ENCODE assay signal across 17 mouse cellular contexts in the genomic region with DNA sequence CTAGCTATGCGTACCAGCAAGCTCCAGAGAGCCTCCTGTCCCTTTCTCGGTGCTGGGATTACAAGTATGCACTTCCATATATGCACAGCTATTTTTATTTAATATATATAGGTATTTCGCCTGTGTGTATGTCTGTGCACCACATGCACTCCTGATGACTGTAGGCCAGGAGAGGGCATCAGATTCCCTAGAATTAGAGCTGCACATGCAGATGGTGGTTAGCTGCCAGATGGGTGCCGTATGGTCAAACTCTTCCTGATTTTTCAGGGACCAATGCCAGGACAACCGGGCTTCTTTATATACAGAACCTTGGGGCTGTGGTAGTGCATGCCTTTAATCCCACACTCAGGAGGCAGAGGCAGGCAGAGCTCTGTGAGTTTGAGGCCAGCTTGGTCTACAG. TPM values are rescaled to one million over a fixed set of nuclear protein-coding genes. Genes with fewer than 3 reads are reported as not detected.
DNase-seq lines count a peak whose midpoint lies in the region; ATAC-seq and TF ChIP-seq lines count a peak whose summit lies in the region.
"Had no signal": no experiment of that assay in that cellular context is flagged by ENCODE, and none has a peak within 500 bp of the region (broad histone marks: within the 10 kb centered on the region; RNA-seq: fewer than 3 reads in every experiment).

No protein-coding gene starts in this region.

- no peak overlapping the region for H3K4me3 ChIP-seq in forebrain, postnatal 0 days (ENCODE audit: low read depth, low read length)
- H3K4me3 ChIP-seq in forebrain, embryonic 11.5 days (ENCODE audit: low read depth, low read length) = no peak overlapping the region
- no peak overlapping the region for H3K4me3 ChIP-seq in kidney, postnatal 0 days (replicated peaks; ENCODE audit: low read depth, low read length)
- H3K4me3 ChIP-seq in kidney, embryonic 14.5 days (ENCODE audit: low read length) = no peak overlapping the region
- H3K4me3 ChIP-seq in MEL (ENCODE audit: control insufficient read depth in 1 of 2, insufficient read depth in 1 of 2, low read depth in 2 of 2, low read length in 2 of 2) = no peak overlapping the region
- H3K4me3 ChIP-seq: heart, embryonic 12.5 days; limb, embryonic 12.5 days; midbrain, embryonic 12.5 days had no signal

- TF ChIP-seq EP300 in MEL (IDR thresholded peaks at IDR 0.05; ENCODE audit: low read depth in 1 of 2, low read length in 2 of 2) = no peak

- H3K9me3 ChIP-seq in forebrain, postnatal 0 days (ENCODE audit: low read length) = no peaks in the 10 kb centered on the region
- no peaks in the 10 kb centered on the region for H3K9me3 ChIP-seq in forebrain, embryonic 11.5 days (ENCODE audit: control insufficient read depth, low read length)
- no peaks in the 10 kb centered on the region for H3K9me3 ChIP-seq in kidney, postnatal 0 days (replicated peaks; ENCODE audit: low read length)
- no peaks in the 10 kb centered on the region for H3K9me3 ChIP-seq in kidney, embryonic 14.5 days (ENCODE audit: control insufficient read depth, low read length)
- no peaks in the 10 kb centered on the region for H3K9me3 ChIP-seq in MEL (replicated peaks; ENCODE audit: insufficient read depth, low read length)
- H3K9me3 ChIP-seq: heart, embryonic 12.5 days; limb, embryonic 12.5 days; midbrain, embryonic 12.5 days had no signal

- no peaks in the 10 kb centered on the region for H3K27me3 ChIP-seq in forebrain, postnatal 0 days (ENCODE audit: insufficient read depth, low read length)
- no peaks in the 10 kb centered on the region for H3K27me3 ChIP-seq in forebrain, embryonic 11.5 days (ENCODE audit: control insufficient read depth, insufficient read depth, low read length)
- no peaks in the 10 kb centered on the region for H3K27me3 ChIP-seq in kidney, postnatal 0 days (ENCODE audit: insufficient read depth, low read length)
- H3K27me3 ChIP-seq in kidney, embryonic 14.5 days (ENCODE audit: control insufficient read depth, insufficient read depth, low read length) = no peaks in the 10 kb centered on the region
- no peaks in the 10 kb centered on the region for H3K27me3 ChIP-seq in MEL (ENCODE audit: control insufficient read depth in 1 of 2, insufficient read depth in 2 of 2, low read length in 2 of 2)
- H3K27me3 ChIP-seq: heart, embryonic 12.5 days; limb, embryonic 12.5 days; midbrain, embryonic 12.5 days had no signal

- no peak overlapping the region for H3K9ac ChIP-seq in forebrain, postnatal 0 days
- H3K9ac ChIP-seq in forebrain, embryonic 11.5 days (ENCODE audit: low read length) = no peak overlapping the region
- H3K9ac ChIP-seq in kidney, postnatal 0 days (ENCODE audit: low read depth, low read length) = no peak overlapping the region
- H3K9ac ChIP-seq in kidney, embryonic 14.5 days (ENCODE audit: low read depth, low read length) = no peak overlapping the region
- H3K9ac ChIP-seq in MEL (ENCODE audit: control insufficient read depth, low read depth, low read length, poor library complexity, severe bottlenecking) = no peak overlapping the region
- H3K9ac ChIP-seq: heart, embryonic 12.5 days; limb, embryonic 12.5 days; midbrain, embryonic 12.5 days had no signal

- peaks cover 18% of the 10 kb centered on the region for H3K36me3 ChIP-seq in forebrain, postnatal 0 days (ENCODE audit: insufficient read depth)
- peaks cover 2% of the 10 kb centered on the region; the same call in 1 of the 2 replicates for H3K36me3 ChIP-seq in forebrain, embryonic 11.5 days (ENCODE audit: control insufficient read depth, insufficient read depth, low read length)
- H3K36me3 ChIP-seq in kidney, postnatal 0 days (ENCODE audit: insufficient read depth, low read length) = peaks cover 6% of the 10 kb centered on the region
- H3K36me3 ChIP-seq in kidney, embryonic 14.5 days (ENCODE audit: control insufficient read depth, insufficient read depth, low read length) = peaks cover 19% of the 10 kb centered on the region
- no peaks in the 10 kb centered on the region; a peak in 1 of 4 replicates for H3K36me3 ChIP-seq in MEL (ENCODE audit: control insufficient read depth in 1 of 2, insufficient read depth in 2 of 2, low read length in 2 of 2)

- no peaks in the 10 kb centered on the region for H3K79me2 ChIP-seq in MEL (ENCODE audit: control insufficient read depth, insufficient read depth, low read length, poor library complexity)

- no peak overlapping the region for H3K27ac ChIP-seq in forebrain, postnatal 0 days (ENCODE audit: low read depth, low read length)
- no peak overlapping the region for H3K27ac ChIP-seq in forebrain, embryonic 11.5 days (ENCODE audit: low read depth, low read length)
- no peak overlapping the region for H3K27ac ChIP-seq in kidney, postnatal 0 days
- no peak overlapping the region for H3K27ac ChIP-seq in kidney, embryonic 14.5 days (ENCODE audit: low read depth, low read length)
- no peak overlapping the region for H3K27ac ChIP-seq in MEL (ENCODE audit: control insufficient read depth, low read depth, low read length)
- H3K27ac ChIP-seq: macrophage; midbrain, embryonic 12.5 days had no signal

- ATAC-seq in forebrain, postnatal 0 days = no peak
- ATAC-seq in forebrain, embryonic 11.5 days (replicated peaks; ENCODE audit: low FRiP score) = no peak
- no peak for ATAC-seq in kidney, postnatal 0 days (replicated peaks; ENCODE audit: low FRiP score, low read depth)
- no peak for ATAC-seq in kidney, embryonic 14.5 days (ENCODE audit: low FRiP score, low TSS enrichment)
- ATAC-seq: activated CD4-positive, CD25-positive, alpha-beta regulatory T cell, adult 4 months had no signal

- H3K4me2 ChIP-seq in forebrain, postnatal 0 days (ENCODE audit: low read depth) = no peak overlapping the region
- H3K4me2 ChIP-seq in forebrain, embryonic 11.5 days (ENCODE audit: low read depth, low read length, severe bottlenecking) = no peak overlapping the region
- H3K4me2 ChIP-seq in kidney, postnatal 0 days (ENCODE audit: low read length) = no peak overlapping the region
- H3K4me2 ChIP-seq in kidney, embryonic 14.5 days (replicated peaks; ENCODE audit: low read depth, low read length) = no peak overlapping the region
- H3K4me2 ChIP-seq: heart, embryonic 12.5 days; limb, embryonic 12.5 days; midbrain, embryonic 12.5 days had no signal

- DNase-seq in forebrain, postnatal 0 days = no peak
- DNase-seq in forebrain, embryonic 11.5 days (ENCODE audit: low spot score) = no peak
- no peak for DNase-seq in kidney, postnatal 0 days (ENCODE audit: low spot score)
- DNase-seq in MEL (ENCODE audit: low read depth, low spot score) = no peak
- DNase-seq in cerebellum, postnatal 25 days = peak; percentile 8 to 29
- no peak for DNase-seq in spleen, postnatal 14 days (ENCODE audit: low spot score in 2 of 2)
- DNase-seq: adrenal gland, postnatal 25 days; gastrocnemius, postnatal 14 days; kidney, adult 18-20 months; lung, adult 18-20 months; right cerebral cortex, adult 18-20 months had no signal

- TF ChIP-seq CTCF in forebrain, postnatal 0 days (IDR thresholded peaks at IDR 0.05; ENCODE audit: low read depth) = peak; percentile 10; the same call in 1 of the 2 replicates
- peak; percentile 15; the same call in 1 of the 2 replicates for TF ChIP-seq CTCF in kidney, postnatal 0 days (IDR thresholded peaks at IDR 0.05; ENCODE audit: low read depth)
- TF ChIP-seq CTCF in MEL (IDR thresholded peaks at IDR 0.05 in 2 of 3, conservative IDR thresholded peaks at IDR 0.05 in 1 of 3; ENCODE audit: control insufficient read depth in 1 of 3, insufficient read depth in 1 of 3, low read depth in 2 of 3, low read length in 3 of 3, poor library complexity in 1 of 3, severe bottlenecking in 1 of 3) = no peak; a peak in 1 of 6 replicates

- no peaks in the 10 kb centered on the region for H3K4me1 ChIP-seq in forebrain, postnatal 0 days (ENCODE audit: insufficient read depth)
- no peaks in the 10 kb centered on the region for H3K4me1 ChIP-seq in forebrain, embryonic 11.5 days (replicated peaks; ENCODE audit: control insufficient read depth, insufficient read depth, low read length)
- H3K4me1 ChIP-seq in kidney, postnatal 0 days (replicated peaks; ENCODE audit: insufficient read depth, low read length) = no peaks in the 10 kb centered on the region
- no peaks in the 10 kb centered on the region for H3K4me1 ChIP-seq in kidney, embryonic 14.5 days (ENCODE audit: control insufficient read depth, insufficient read depth, low read length)
- no peaks in the 10 kb centered on the region for H3K4me1 ChIP-seq in MEL (ENCODE audit: control insufficient read depth in 1 of 2, insufficient read depth in 2 of 2, low read length in 2 of 2)
- H3K4me1 ChIP-seq: heart, embryonic 12.5 days; midbrain, embryonic 12.5 days had no signal

- no peak; the same call in none of the 2 replicates for TF ChIP-seq RAD21 in MEL (IDR thresholded peaks at IDR 0.05; ENCODE audit: low read depth, low read length)

- 81% methylated on average over 5 of the region's 5 CpGs for WGBS in forebrain, postnatal 0 days
- 92% methylated on average over 5 of the region's 5 CpGs for WGBS in forebrain, embryonic 11.5 days
- WGBS in kidney, postnatal 0 days = 95% methylated on average over 5 of the region's 5 CpGs
- 92% methylated on average over 5 of the region's 5 CpGs for WGBS in kidney, embryonic 14.5 days

- TF ChIP-seq POLR2A in MEL (IDR thresholded peaks at IDR 0.05; ENCODE audit: control insufficient read depth in 1 of 2, insufficient read depth in 1 of 2, low read depth in 1 of 2, low read length in 2 of 2, poor library complexity in 1 of 2) = no peak

RNA-seq across cellular contexts. Expression of gene Tes3-ps, which starts 24.1 kb away (rescaled TPM):
- 0.31 and 0.67 TPM in 2 replicates for total RNA-seq in forebrain, postnatal 0 days (2014; rRNA removed)
- 0.49 and 0.56 TPM in 2 replicates for polyA plus RNA-seq in forebrain, postnatal 0 days (2015; fragmentation: Nextera tagmentation; extraction: Ambion mirVana)
- polyA plus RNA-seq in forebrain, embryonic 11.5 days (2014; fragmentation: Nextera tagmentation; extraction: Ambion mirVana) = 1.2 and 1.5 TPM in 2 replicates
- polyA plus RNA-seq in kidney, postnatal 0 days (2015; fragmentation: Nextera tagmentation; extraction: Ambion mirVana) = 0.54 and 0.66 TPM in 2 replicates
- polyA plus RNA-seq in kidney, embryonic 14.5 days (2014; fragmentation: Nextera tagmentation; extraction: Ambion mirVana) = 1.1 and 1.6 TPM in 2 replicates
- 0.26 and 0.31 TPM in 2 replicates for total RNA-seq in MEL (2012; rRNA removed)
- under 1 TPM in 1 of 2 experiments, not detected in 1; 0.68 TPM for polyA plus RNA-seq in MEL (2012; ENCODE audit: insufficient read depth in 1 of 2, insufficient read length in 2 of 2, low read depth in 1 of 2, low replicate concordance in 2 of 2, missing spikeins in 1 of 2)

RNA-seq across cellular contexts. Expression of gene Ecm2, which starts 35.6 kb away (rescaled TPM):
- 2.0 TPM in 2 replicates for total RNA-seq in forebrain, postnatal 0 days (2014; rRNA removed)
- polyA plus RNA-seq in forebrain, postnatal 0 days (2015; fragmentation: Nextera tagmentation; extraction: Ambion mirVana) = 1.0 and 1.8 TPM in 2 replicates
- polyA plus RNA-seq in forebrain, embryonic 11.5 days (2014; fragmentation: Nextera tagmentation; extraction: Ambion mirVana) = 0.76 and 0.80 TPM in 2 replicates
- 2.5 TPM in 2 replicates for polyA plus RNA-seq in kidney, postnatal 0 days (2015; fragmentation: Nextera tagmentation; extraction: Ambion mirVana)
- 0.61 and 0.93 TPM in 2 replicates for polyA plus RNA-seq in kidney, embryonic 14.5 days (2014; fragmentation: Nextera tagmentation; extraction: Ambion mirVana)
- total RNA-seq in MEL (2012; rRNA removed) = 0.04 and 0.07 TPM in 2 replicates
- under 1 TPM in 1 of 2 experiments, not detected in 1; 0.08 TPM for polyA plus RNA-seq in MEL (2012; ENCODE audit: insufficient read depth in 1 of 2, insufficient read length in 2 of 2, low read depth in 1 of 2, low replicate concordance in 2 of 2, missing spikeins in 1 of 2)
- polyA plus RNA-seq: macrophage had no signal

RNA-seq across cellular contexts. Expression of gene Ippk, which starts 48.0 kb away (rescaled TPM):
- 15.0 and 15.9 TPM in 2 replicates for total RNA-seq in forebrain, postnatal 0 days (2014; rRNA removed)
- 11.0 and 11.7 TPM in 2 replicates for polyA plus RNA-seq in forebrain, postnatal 0 days (2015; fragmentation: Nextera tagmentation; extraction: Ambion mirVana)
- 16.6 and 16.9 TPM in 2 replicates for polyA plus RNA-seq in forebrain, embryonic 11.5 days (2014; fragmentation: Nextera tagmentation; extraction: Ambion mirVana)
- 13.5 and 14.3 TPM in 2 replicates for polyA plus RNA-seq in kidney, postnatal 0 days (2015; fragmentation: Nextera tagmentation; extraction: Ambion mirVana)
- polyA plus RNA-seq in kidney, embryonic 14.5 days (2014; fragmentation: Nextera tagmentation; extraction: Ambion mirVana) = 8.0 and 16.8 TPM in 2 replicates
- 18.5 and 19.6 TPM in 2 replicates for total RNA-seq in MEL (2012; rRNA removed)
- 10 to 100 TPM in 1 of 2 experiments, not detected in 1; 14.0 TPM for polyA plus RNA-seq in MEL (2012; ENCODE audit: insufficient read depth in 1 of 2, insufficient read length in 2 of 2, low read depth in 1 of 2, low replicate concordance in 2 of 2, missing spikeins in 1 of 2)

Comparison
In these comparisons a context has a peak if more than half of its experiments do, and no peak if none do; other contexts are left out.
1. DNase-seq: peak in cerebellum, postnatal 25 days (2 of 2); none in forebrain, postnatal 0 days (single experiment), forebrain, embryonic 11.5 days (single experiment), kidney, postnatal 0 days (single experiment), MEL (single experiment) and spleen, postnatal 14 days (0 of 2).
2. CTCF ChIP-seq: peak in forebrain, postnatal 0 days (single experiment) and kidney, postnatal 0 days (single experiment); none in MEL (0 of 3).